Mouse (Mus musculus) liver, postnatal 0 days (tissue): ENCODE data around the gene Acot1.

ENCODE experiments used
- CTCF ChIP-seq: sonication (generic); IDR thresholded peaks from 2 replicates; pipeline ENCODE4 v1.5.1; 2016; ENCODE audit warnings: antibody characterized with exemption, low read depth
- EP300 ChIP-seq: IDR thresholded peaks from 2 replicates; pipeline ENCODE4 v1.6.1; 2016; ENCODE audit warnings: antibody characterized with exemption, low read depth, mild to moderate bottlenecking

DNA sequence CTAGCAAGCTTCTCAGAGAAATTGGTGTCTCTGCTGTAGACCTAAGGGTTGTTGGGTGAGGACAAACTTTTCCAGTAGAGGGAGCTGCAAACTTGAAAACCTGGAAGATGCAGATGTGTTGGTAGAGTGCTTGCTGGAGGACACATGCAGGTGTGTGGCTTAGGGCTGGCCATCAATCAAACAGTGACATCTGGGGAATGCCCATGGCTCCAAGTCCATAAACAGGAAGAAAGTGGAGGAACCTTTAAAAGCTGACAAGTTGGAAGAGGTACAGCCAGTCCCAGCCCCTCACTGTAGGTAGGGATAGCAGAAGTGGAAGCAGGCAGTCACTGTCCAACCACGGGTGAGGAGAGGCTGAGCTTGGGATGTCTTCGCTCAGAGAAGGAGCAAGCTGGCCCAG lies 37.2 kb upstream of the Acot1 start:
- peak; percentile 75 for TF ChIP-seq CTCF
- TF ChIP-seq EP300, result no peak
